Mouse (Mus musculus) lung, adult 2 months (tissue): ENCODE data around the gene Col8a2.

Experiments used
- CTCF ChIP-seq: fragments of 200-500 bp; IDR thresholded peaks from 2 replicates; pipeline ENCODE4 v1.5.1; 2011; ENCODE audit warnings: mild to moderate bottlenecking, low read length, control low read depth; ENCODE audit not compliant: insufficient read depth
- POLR2A ChIP-seq: fragments of 200-500 bp; IDR thresholded peaks from 2 replicates; pipeline ENCODE4 v1.6.1; 2011; ENCODE audit warnings: low read depth, mild to moderate bottlenecking, control low read depth, low read length, borderline replicate concordance; ENCODE audit errors: extremely low read depth

DNA sequence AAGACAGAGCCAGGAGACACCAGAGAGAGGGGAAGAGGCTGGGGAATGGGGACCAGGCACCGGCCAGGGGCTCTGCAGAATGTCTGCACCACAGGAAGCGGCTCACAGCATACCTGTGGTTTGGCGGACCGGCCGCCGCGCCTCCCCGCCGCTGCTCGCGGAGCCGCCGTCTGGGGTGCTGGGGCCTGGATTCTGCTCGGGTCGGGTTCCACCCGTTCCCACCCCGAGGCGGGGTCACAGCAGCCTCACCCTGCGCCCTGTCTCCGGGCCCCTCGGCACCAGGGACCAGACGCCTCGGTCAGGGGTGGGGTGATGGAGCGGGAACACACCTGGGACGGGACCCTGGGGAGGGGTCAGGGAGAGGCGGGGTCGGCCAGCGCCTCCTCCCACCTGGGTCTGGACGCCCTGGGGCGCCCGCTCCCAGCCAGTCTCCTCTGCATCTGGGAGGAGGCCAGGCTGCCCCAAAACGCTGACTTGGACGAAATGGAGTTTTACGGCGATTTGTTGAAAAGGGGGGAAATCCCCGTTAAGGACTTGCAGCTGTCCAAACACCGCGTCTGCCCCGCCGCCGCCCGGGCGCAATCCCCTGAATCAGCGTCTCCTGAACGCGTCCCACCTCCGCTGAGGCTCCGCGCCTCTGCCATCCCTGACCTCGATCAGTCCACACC lies 14.5 kb downstream of the Col8a2 start:
- no peak for TF ChIP-seq CTCF
- TF ChIP-seq POLR2A: no peak
